Mouse (Mus musculus): Measurements from ENCODE around the gene Selenop.
"Not testable (repeated sequence)": the region's sequence is repeated elsewhere in the genome, so short reads cannot be mapped to it uniquely, and the experiment has no call there.

Selenop gene

GRCm38 (mm10) chr15:3268247-3268646, at the start of gene Selenop:
Gene Selenop, plus strand, starts transcription at chr15:3268547.
- no peak for DNase-seq

DNA sequence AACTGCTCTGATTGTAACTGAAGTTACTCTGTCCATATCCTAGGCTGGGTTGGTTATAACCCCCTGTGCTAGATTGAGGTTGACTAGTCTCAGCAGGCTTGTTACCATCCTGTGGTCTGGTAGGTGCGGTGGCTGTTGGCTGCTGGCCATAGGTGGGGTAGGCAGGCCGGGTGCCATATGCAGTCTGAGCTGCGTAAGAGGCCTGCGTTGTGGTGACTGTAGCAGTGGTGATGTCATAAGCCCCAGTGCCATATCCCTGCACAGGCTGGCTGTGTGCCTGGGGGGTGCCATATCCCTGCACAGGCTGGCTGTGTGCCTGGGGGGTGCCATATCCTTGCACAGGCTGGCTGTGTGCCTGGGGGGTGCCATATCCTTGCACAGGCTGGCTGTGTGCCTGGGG, 49.7 kb upstream of the Selenop start:
- not testable (repeated sequence) for DNase-seq

- no peak for DNase-seq
Observed at GRCm38 (mm10) chr15:3222803-3223437, 45.4 kb upstream of the Selenop start.

GRCm38 (mm10) chr15:3226573-3226972, 41.8 kb upstream of the Selenop start:
- DNase-seq: no peak

DNA sequence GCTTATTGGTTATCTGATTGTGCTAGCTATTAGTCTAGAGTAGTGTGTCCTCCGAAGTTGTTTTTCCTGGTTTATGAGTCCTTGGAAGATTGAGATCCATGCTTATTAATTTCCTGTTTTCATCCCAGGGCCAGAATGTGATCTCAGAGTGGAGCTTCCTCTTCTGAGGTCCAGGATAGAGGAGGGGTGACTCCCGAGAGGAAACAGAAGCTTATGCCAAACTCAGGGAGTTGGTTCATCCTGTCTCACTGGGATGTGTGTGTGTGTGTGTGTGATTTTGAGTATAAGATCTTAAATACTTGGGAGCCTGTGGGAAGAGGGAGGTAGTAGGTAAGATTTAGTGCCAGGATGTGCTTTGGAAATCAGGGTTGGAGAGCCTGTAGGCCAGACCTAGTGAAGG, 40.2 kb upstream of the Selenop start:
- no peak for DNase-seq

DNA sequence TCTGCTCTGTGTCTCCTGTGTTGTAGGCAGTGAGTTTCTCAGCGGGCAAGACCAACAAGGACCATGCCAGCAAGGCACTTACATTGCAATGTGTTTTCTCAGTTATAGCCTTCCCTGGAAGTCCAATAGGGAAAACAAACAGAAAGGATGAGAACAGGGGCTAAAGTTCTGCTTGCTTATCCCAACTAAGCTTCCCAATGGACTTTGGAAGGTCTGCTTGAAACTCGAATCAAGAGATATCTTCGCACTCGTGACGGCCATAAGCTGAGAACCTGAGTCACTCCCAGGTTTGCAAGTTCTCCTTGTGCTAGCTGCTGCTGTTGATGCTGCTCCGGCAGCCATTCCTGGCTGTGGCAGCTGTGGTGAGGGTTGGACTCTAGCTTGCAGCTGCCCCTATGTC, 39.4 kb upstream of the Selenop start:
- DNase-seq: no peak

DNA sequence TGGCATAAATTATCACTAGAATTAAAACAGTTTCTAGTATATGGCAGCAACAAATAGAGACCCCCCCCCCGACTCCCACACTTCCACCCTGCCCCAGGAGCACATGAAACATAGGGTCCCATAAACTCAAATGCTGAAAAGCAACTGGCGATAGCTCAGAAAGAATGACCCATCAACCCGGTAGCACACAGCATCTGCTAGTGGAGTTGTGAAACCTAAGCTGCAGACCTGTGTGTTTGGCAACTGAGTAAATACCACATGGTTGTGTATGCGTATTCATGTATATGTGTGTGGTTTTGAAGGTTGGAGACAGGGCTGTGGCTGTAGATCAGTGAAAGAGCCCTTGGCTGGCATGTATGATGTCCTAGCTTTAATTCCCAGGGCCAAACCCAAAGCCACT, 37.3 kb upstream of the Selenop start:
- DNase-seq: no peak

- DNase-seq: no peak
Observed at GRCm38 (mm10) chr15:3232168-3232835, 36.0 kb upstream of the Selenop start.

DNA sequence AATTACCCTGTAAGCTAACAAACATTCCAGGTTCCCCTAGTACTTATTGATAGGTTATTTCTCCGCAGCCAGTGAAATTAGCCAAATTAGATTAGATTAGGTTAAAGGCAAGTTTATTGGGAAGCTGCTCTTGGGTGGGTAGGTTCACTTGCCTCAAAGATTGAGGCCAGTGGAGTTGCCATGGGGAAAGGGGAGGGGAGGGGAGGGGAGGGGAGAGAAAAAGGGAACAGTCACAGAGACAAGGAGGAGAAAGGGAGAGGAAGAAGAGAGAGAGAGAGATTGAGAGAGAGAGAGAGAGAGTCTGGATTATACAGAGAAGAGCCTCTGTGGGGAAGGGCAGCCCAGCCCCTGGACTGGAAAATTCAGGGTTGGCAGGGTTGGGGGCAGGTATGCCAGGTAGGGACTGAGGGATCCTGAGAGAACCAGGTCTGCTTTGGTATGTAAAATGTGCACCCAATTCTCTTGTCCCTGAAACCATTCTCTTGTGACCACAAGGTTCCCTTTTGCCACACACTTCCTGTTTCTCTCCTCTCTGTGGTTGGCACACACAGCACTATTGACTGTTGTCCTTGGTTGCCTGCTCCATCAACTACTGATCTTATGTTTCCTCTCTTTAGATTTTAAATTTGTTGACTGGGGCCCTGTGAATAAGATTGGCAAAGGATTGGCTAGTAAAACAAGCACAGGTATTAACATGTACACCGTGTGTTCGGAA, 34.4 kb upstream of the Selenop start:
- DNase-seq: peak; percentile 34 to 49

DNA sequence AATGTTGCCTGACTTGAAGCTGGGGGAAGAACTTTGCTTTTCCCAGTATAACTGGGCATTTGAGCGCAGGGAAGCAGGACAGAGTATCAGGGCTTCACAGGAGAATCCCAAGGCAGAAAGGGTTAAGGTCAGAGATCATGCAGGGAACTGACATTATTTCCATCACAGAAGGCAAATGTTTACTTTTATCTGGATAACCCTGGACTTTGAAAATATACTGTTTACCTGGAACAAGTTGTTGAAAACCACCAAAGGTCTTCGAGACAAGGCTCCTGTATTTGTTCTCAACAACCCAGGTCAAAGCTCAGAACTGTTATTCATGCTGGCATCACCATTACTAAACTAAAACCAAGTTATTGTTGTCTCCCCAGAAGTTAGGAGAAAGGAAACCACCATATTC, 32.0 kb upstream of the Selenop start:
- no peak for DNase-seq

- no peak for DNase-seq
Observed at GRCm38 (mm10) chr15:3237963-3238362, 30.4 kb upstream of the Selenop start.

GRCm38 (mm10) chr15:3245036-3245435, 23.3 kb upstream of the Selenop start:
- peak; percentile 4 to 10 for DNase-seq

- DNase-seq: no peak
Observed at GRCm38 (mm10) chr15:3250620-3251019, 17.7 kb upstream of the Selenop start.

- DNase-seq: no peak
Observed at GRCm38 (mm10) chr15:3251031-3251717, 17.2 kb upstream of the Selenop start.

GRCm38 (mm10) chr15:3251718-3252067, 16.7 kb upstream of the Selenop start:
- no peak for DNase-seq

- DNase-seq: no peak
Observed at GRCm38 (mm10) chr15:3259025-3259424, 9.3 kb upstream of the Selenop start.

DNA sequence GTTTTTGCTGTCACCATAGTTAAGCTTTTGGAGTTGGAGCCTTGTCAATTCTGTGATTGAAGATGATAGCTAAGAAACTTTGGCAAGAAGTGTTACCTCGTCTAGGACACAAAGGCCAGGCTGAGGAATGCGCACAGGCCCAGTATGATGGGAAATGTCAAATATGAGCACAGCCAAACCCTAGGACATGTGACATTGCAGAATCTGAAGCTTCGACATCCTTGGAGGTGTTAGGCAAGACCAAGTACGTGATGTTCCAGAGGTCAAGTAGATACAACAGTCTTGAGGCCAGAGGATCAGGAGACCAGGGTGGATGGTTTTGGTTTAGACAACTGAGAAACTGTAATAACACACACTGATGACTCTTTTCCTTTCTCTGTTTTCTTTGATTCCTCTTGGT, 8.0 kb upstream of the Selenop start:
- DNase-seq: no peak

GRCm38 (mm10) chr15:3262883-3263282, 5.5 kb upstream of the Selenop start:
- no peak for DNase-seq

- DNase-seq: no peak
Observed at GRCm38 (mm10) chr15:3264293-3264692, 4.1 kb upstream of the Selenop start.

GRCm38 (mm10) chr15:3264828-3265227, 3.5 kb upstream of the Selenop start:
- DNase-seq: no peak

DNA sequence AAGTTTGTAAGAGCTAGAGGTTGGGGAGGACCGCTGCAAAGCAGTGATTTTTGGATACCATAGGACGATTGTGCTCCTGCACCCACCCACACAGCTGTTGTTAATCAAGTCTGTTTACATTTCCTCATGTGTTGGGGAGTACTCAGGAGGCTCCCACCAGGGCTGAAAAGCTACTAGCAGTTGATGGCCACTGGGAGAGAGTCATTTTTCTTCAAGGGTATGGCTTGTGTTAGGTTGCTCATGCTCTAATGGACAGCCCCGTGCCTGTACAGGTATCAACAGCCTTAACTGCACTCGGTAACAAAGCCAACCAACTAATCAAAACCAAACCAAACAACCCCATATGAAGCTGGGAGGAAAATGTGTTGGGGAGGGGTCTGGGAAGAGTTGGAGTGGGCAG, 1.1 kb downstream of the Selenop start:
- DNase-seq: no peak

- DNase-seq: peak; percentile 4 to 26
Observed at GRCm38 (mm10) chr15:3269996-3270645, 1.8 kb downstream of the Selenop start.

- peak; percentile 56 to 65 for DNase-seq
Observed at GRCm38 (mm10) chr15:3270646-3271077, 2.3 kb downstream of the Selenop start.

All from B cell, adult 2 months (primary cell).